Mouse (Mus musculus) brain, embryonic 14.5 days (tissue): ENCODE measurements around the gene Rabggtb.

Source experiments
- CTCF ChIP-seq: fragments of 200-500 bp; IDR thresholded peaks from 2 replicates; pipeline ENCODE4 v1.5.1; 2012; ENCODE audit warnings: inconsistent platforms, mild to moderate bottlenecking, moderate library complexity, borderline replicate concordance; ENCODE audit not compliant: insufficient read depth, insufficient read length; ENCODE audit errors: extremely low read depth
- POLR2A ChIP-seq: fragments of 200-500 bp; IDR thresholded peaks from 2 replicates; pipeline ENCODE4 v1.6.1; 2012; ENCODE audit warnings: mild to moderate bottlenecking, inconsistent platforms, borderline replicate concordance; ENCODE audit not compliant: poor library complexity, insufficient read depth, insufficient read length, severe bottlenecking; ENCODE audit errors: extremely low read depth

- TF ChIP-seq POLR2A (no peak), CTCF (no peak)
Measured at GRCm38 (mm10) chr3:153901904-153902303, 10.9 kb downstream of the Rabggtb start.
